Mouse (Mus musculus) C2C12 (cell line): ENCODE data around the gene Ocel1.

Experiments used
- CEBPB ChIP-seq: IDR thresholded peaks from one replicate; pipeline ENCODE4 v1.6.1; 2011; ENCODE audit warnings: low read depth, mild to moderate bottlenecking, control low read depth, moderate library complexity
- CTCF ChIP-seq: IDR thresholded peaks from one replicate; pipeline ENCODE4 v1.5.1; 2011; ENCODE audit not compliant: control insufficient read depth, insufficient read depth, insufficient read length
- FOSL1 ChIP-seq: IDR thresholded peaks from one replicate; pipeline ENCODE4 v1.8.0; 2011; ENCODE audit warnings: mild to moderate bottlenecking, low read length; ENCODE audit not compliant: poor library complexity, insufficient read depth, severe bottlenecking
- MAX ChIP-seq: IDR thresholded peaks from one replicate; pipeline ENCODE4 v1.6.1; 2011; ENCODE audit warnings: mild to moderate bottlenecking, control low read depth
- MYOD1 ChIP-seq: IDR thresholded peaks from one replicate; pipeline ENCODE4 v1.6.1; 2011; ENCODE audit warnings: low read depth; ENCODE audit not compliant: control insufficient read depth, insufficient read length
- MYOG ChIP-seq: IDR thresholded peaks from one replicate; pipeline ENCODE4 v1.6.1; 2011; ENCODE audit not compliant: control insufficient read depth, insufficient read length; ENCODE audit errors: extremely low read depth
- USF1 ChIP-seq: IDR thresholded peaks from one replicate; pipeline ENCODE4 v1.6.1; 2011; ENCODE audit warnings: low read depth, mild to moderate bottlenecking, control low read depth, moderate library complexity

DNA sequence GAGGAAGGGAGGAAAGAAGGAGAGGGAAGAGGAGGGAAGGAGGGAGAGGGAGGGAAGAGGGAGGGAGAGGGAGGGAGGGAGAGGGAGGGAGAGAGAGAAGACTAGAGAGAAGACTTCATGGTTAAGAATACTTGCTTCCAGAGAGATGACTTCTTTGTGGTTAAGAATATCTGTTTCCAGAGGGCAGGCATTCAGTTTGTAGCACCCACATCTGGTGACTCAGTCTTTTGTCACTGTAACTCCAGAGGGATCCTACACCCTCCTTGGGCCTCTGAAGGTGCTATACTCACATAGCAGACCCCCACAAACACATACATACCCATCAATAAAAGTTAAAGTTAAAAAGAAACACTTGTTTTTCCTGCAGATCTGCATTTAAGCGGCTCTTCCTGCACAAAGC, 19.6 kb upstream of the Ocel1 start:
- TF ChIP-seq CTCF, result no peak
- no peak for TF ChIP-seq MAX
- no peak for TF ChIP-seq USF1
- TF ChIP-seq MYOG, result no peak
- TF ChIP-seq MYOD1, result no peak
- no peak for TF ChIP-seq CEBPB
- peak; percentile 75 for TF ChIP-seq FOSL1
